Mouse (Mus musculus) left cerebral cortex, postnatal 14 days (tissue): ENCODE measurements around the gene Tmem156. TPM values are rescaled to one million over a fixed set of nuclear protein-coding genes. Genes with fewer than 3 reads are reported as not detected.

Source experiments
- DNase-seq, 2 experiments: peaks; one replicate each; pipeline ENCODE4 v3.0.0; 2021 to 2022; ENCODE audit warnings: low spot score in 2 of 2, mixed read lengths in 1 of 2
- intact Hi-C: fragments of 180-260 bp; cut with DNase I; formaldehyde crosslinking; loops from one replicate; pipeline ENCODE4 v1.15.1; 2025
- total RNA-seq, 2 experiments: library from RNA; stranded (reverse); gene quantifications; 2 replicates each; pipeline ENCODE4 v1.2.3; 2021

Gene Tmem156
- total RNA-seq, 2 experiments from 2014 or later = 0.61 to 0.62 TPM

DNA sequence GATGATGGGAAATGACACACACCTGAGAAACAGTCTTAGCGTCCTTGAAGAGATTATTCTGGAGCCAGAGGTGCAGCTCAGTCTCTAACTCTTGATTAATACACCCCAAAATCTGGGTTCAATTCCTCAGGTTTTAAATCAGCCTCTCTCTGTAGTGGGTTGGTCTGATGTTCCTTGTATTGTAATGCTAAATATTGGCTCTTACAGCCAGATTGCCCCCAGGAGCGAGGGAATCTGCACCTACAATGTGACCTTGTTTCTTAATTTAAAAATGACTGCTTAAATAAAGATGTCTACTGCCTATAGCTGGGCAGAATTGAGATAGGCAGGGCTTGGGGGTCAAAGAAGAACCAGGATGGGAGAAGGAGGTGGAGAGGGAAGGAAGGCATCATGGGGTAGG lies 32.1 kb downstream of the Tmem156 start:
- intact Hi-C loops = no loop called here
- DNase-seq = no peak

DNA sequence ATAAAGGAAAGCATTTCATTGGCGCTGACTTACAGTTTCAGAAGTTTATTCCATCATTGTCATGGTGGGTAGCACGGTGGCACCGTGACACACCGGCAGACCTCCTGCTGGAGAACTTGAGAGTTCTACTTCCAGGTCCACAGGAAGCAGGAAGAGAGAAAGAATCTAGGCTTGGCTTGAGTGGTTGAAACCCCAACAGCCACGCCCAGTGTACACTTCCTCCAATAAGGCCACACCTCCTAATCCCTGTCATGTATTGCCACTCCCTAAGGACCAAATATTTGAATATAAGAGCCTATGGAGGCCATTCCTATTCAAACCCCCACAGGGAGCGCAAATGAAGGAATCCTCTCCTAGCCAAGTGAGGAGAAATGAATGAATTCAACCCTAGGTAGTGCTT lies 34.3 kb downstream of the Tmem156 start:
- no peak for DNase-seq
- intact Hi-C loops = no loop called here

DNA sequence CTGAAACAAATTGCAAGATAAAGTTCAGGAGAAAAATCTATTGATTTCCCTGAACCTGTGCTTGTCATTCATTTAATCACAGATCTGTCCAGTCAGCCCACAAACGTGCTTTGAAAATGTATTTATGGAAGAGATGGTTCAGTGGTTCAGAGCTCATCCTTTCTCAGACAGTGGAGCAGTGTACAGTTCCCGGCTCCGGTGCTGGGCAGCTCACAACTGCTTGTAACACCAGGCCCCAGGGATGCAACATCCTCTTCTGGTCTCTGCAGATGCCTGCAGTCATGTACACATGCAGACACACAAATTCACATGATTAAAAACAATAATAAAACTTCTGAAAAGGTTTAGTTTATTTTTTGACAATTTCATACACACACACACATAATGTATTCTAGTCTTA lies 40.4 kb downstream of the Tmem156 start:
- DNase-seq = no peak
- intact Hi-C loops = no loop called here

DNA sequence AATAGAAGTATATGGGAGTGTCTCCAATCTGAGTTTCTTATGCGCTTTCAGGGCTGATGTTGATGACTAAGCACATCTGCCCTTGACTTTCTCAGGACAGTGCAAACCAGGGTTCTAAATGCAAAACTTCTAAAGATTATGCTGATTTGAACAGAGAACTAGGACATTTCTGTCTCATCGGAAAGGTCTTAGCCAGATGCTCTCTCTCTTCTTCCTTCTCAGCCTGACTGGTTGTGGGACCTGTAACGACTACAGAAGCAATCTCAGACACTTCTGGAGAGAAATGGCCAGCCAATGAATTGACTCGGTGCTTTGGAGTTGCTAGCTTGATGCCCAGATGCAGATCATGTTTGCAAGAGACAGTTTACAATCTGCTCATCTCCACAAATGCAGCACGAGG lies 42.1 kb downstream of the Tmem156 start:
- DNase-seq = no peak
- intact Hi-C loops = no loop called here

DNA sequence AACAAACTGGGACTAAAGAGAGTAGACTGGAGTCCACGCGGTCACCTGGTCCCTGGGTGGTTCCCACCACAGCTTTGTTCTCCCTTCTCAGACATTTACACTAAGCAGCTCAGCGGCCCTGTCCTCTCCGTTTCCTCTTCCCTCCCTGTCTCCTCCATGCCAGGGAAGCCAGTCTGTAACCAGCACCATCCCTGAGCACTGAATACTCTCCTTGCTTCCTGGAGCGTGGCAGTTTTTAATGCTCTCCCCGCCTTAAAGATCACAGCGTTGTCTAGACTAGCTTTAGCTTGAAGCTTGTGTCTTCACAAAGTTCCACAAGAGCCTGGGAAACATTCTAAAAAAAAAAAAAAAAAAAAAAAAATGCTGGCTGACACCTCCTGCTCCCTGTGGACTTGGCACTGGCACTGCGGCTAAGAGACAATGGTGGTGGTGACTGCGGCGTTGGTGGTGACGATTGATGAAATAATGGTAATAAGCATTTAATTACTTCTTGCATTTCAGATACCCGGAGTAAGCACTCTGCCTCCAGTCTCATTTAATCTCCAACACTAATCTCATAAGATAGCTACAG lies 44.6 kb downstream of the Tmem156 start:
- no peak for DNase-seq
- intact Hi-C loops = no loop called here

DNA sequence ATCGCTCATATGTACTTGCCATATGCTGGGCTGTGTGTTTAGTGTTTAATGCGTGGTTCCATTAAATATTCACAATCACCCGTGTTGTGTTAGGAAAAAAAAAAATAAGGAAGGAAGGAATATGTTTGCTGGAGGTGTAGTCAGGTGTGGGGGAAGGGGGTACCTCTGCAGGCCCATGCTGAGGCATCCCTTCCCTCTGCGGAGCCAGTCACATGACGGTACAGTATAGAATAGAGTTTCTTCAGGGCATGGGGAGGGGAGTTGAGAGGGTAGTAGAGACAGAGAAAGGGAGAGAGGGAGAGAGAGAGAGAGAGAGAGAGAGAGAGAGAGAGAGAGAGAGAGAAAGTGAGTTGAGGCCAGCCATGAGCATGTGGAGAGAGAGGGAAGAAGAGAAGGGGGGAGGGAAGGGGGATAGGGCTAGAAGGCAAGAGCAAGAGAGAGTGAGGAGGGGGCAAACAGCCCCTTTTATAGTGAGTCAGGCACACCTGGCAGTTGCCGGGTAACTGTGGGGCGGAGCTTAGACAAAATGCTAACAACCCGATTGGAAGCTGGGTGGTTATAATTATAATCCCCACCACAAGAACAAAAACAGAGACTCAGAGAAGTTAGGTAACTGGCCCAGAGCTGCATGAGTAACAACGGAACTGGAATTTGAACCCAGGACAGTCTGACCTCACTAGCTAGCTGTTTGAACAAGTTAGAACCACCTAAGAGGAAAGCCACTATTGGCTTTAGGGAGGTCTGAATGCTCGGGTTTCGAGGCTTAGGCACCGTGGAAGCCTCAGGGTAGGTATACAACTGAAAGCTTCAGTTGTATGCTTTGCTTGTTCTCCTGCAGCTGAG lies 45.3 kb downstream of the Tmem156 start:
- intact Hi-C loops = no loop called here
- no peak for DNase-seq

DNA sequence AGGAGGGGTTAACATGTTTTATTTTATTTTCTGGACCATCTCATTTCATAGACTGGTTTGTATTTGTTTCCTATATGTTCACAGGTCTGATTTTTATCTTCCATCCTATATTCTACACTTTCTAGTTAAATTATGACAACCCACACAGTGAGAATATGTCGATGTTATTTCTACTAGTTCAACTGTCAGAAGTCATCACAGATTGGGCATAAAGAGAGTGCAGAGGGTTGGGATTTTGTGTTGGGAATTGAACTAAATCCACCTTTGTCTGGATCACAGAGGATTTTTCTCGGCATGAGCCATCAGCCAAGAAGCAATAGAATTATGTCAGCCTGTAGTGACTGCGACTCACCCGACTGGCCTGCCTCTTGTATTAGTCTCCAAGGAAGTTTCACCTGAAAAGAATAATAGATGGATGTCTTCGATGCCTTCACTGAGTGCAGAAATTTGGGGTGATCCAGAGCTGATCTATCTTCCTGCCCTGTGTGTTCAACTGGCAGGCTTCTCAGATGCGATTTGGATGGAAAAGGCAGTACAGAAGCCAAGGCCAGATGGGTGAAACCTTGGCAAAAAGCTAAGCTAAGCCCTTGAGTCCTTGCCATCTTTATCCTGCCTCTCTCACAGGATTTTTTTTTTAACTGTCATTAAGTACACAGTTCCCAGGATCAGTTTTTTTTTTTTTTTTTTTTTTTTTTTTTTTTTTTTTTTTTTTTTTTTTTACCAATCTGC lies 46.1 kb downstream of the Tmem156 start:
- intact Hi-C loops = no loop called here
- DNase-seq = no peak

DNA sequence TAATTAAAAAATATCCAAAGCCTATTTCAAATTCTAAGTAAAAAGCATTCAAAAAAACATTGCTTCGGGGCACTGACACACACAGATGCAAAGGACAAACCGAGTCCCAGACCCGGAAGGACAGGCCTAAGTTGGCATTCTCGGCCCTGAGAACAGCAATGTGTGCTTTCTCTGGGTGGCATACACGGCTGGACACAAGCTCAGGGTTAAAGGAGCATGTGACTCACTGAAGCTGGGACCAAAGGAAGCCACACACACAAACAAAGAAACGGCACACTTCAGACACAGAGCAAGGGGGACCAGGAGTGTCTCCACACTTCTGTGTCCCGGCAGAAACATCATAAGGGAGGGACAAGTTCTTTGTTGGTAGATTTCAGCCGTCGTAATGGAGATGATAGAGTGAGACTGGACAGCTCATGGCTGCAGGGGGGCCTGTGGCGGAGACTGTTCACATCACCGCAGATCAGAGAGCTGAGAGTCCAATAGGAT lies 48.5 kb downstream of the Tmem156 start:
- no peak for DNase-seq
- intact Hi-C loops = no loop called here

DNA sequence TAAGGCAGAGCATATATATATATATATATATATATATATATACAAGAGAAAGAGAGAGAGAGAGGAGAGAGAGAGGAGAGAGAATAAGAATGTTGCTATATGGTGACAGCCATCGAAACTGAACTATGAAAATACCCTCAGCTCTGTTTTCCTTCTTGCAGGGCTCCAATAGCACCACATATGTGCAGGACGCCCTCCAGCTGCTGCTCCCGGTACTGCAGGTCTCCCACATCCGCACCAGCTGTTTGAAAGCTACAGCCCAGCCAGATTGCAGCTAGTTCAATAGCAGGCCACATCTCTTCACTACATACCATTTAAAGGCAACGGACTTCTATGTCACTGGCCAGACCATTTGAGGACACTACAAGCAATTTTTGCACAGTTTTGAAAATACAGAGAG lies 51.5 kb downstream of the Tmem156 start:
- intact Hi-C loops = no loop called here
- peak in 1 of 2 experiments; percentile 43 for DNase-seq

DNA sequence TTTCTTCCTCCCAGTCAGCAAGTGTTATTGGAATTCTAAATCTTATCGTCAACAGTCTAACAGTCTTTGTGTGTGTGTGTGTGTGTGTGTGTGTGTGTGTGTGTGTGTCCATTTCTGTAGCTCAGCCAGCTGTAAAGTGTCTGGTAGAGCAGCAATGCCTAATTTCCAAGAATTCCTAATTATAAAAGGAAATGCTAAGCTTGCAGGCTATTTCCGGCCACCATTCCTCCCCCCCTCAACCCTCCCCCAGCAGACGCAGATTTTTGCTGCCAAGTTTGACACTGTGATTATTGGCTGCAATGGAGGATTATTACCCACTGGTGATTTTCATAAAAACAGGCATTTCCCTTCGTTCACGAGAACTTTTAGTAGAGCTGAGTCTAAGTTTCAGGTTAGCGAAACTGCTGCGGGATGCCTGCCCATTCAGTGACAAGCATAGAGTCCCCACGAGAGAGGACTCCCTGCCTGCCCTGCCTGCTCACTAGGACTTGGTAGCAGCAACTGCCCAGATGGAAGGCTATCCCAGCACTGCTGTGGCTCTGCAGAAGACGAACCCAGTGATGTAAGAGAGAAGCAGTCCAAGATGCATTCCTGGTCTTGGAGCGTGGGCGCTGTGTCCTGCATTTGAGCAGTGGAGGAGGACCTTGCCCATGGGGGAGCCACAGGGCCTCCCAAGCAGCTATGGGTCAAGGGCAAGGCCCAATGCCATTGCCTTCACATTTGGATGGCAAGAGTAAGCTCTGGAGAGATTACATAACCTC lies 52.9 kb downstream of the Tmem156 start:
- no peak for DNase-seq
- intact Hi-C loops = no loop called here

DNA sequence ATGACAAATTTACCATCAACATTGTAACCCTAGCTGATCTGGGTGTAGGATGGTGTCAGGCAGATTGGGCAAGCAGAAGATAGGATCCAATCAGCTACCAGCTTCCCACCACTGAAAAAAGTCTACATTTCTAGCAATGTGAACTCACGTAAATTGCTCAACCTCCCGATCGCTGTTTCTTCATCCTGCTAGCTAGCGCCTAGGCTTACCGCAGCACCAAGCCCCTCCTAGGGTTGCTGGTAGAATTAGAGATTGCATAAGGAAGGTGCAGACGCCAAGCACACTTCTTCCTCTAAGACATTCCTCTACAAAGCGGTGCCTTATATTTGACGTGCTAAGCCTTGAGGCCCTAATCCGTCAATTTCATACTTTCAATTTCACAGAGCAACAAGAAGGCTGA lies 53.6 kb downstream of the Tmem156 start:
- intact Hi-C loops = no loop called here
- DNase-seq = no peak

DNA sequence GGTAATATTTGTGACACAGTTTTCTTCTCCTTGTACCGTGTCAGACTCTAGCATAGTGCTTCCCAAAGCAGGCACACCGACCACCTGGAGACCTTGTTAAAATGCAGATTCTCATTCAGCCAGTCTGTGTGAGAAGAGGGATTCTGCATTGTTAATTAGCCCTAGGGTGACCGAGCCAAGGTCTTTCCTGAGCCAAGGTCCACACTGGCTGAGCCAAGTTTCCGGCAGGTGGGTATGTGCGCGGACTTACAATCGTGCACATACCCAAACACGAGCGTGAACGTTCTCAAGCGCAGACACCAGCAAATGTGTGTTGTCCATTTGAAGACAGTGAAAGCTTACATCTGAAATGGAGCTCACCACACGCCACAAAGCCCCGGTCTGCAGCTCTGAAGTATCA lies 55.3 kb downstream of the Tmem156 start:
- intact Hi-C loops = no loop called here

DNA sequence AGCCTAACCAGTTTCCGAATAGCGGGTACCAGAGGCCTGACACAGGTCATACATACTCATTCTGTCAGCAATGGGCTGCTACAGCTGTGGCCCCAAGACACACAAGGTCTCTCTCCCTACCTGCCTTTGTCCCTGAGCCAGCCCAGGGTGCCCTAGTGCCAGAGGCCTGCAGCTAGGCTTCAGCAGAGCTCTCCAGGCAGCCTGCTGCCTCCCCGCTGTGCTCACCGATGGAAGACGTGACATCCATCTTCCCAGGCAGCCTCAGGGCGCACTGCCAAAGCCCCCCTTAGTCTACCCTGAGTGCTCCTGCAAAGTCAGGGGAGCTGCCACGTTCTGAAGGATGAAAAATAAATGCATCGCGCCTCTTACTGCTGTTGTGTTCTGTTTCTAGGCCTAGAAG lies 63.9 kb downstream of the Tmem156 start:
- intact Hi-C loops = no loop called here
- no peak for DNase-seq

More for the DNA sequence above, 55.3 kb downstream of the Tmem156 start:
- DNase-seq = peak; percentile 23 to 38

DNA sequence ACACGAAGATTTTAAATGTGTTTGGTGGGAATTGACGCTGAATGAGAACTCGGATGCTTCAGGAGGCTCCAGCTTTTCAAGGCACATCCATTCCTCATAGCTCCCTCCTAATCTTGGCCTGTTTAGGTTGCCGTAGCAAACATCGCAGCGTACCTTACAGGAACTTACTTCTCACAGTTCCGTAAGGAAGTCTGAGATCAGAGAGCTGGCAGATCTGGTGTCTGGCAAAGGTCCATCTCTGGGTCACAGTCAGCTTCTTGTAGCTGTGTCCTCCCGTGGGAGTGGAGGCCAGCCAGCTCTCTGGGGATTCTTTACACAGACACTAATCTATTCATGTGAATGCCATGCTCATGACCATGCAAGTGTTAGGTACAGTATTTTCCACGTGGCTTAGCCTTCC lies 65.2 kb downstream of the Tmem156 start:
- peak; percentile 15 to 17 for DNase-seq

DNA sequence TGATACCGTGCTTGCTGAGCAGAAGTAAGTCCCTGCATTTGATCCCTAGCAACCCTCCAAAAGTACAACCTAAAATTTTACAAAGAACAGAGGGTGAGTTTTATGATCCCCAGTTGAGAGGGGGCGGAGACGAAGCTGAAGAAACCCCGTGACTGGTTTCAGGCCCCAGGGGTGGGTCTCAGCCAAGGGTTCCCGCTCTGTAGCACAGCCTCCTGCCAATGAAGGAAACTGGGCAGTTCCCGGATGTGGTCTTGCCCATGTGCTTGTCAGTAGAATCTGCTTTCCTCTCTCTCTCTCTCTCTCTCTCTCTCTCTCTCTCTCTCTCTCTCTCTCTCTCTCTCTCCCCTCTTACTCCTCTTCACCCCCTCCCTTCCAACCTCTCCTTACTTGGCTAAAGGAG lies 66.0 kb downstream of the Tmem156 start:
- intact Hi-C loops = no loop called here
- DNase-seq = no peak

More for the DNA sequence above, 65.2 kb downstream of the Tmem156 start:
- intact Hi-C loops = no loop called here

DNA sequence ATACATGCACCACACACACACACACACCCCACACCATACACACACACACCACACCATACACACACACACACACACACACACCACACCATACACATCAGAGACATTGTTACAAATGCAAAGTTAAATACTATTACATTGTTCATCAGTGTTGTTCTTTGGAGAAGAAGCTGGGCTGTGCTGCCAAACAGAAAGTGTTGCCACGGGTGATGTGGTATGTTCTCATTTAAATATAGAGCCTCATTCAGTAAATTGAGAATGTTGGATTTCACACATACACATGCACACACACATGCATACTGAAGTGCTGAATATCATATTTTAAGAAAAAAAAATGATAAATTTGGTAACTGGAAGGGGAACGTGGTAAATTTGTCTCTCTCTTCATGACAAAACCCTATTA lies 67.3 kb downstream of the Tmem156 start:
- peak in 1 of 2 experiments; percentile 79 for DNase-seq
- intact Hi-C loops = no loop called here

DNA sequence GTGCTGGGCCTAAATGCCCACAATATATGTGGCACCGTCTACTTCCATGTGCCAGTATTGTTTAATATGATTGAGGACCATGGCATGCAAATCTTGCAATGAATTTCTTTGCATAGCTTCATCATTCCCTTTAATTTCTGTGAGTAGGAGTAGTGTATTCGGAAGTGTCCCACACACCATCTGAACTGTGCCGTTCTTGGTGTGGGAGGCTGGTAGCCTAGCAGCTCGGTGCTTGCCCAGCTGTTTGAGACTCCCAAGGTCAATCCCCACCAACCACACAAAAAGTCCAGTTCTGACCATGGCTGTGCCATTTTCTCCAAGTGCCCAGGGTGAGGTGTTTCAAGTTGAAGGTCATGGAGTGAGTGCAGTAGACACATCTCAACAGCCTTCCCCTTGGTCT lies 69.9 kb downstream of the Tmem156 start:
- peak; percentile 19 to 35 for DNase-seq
- intact Hi-C loops = no loop called here

DNA sequence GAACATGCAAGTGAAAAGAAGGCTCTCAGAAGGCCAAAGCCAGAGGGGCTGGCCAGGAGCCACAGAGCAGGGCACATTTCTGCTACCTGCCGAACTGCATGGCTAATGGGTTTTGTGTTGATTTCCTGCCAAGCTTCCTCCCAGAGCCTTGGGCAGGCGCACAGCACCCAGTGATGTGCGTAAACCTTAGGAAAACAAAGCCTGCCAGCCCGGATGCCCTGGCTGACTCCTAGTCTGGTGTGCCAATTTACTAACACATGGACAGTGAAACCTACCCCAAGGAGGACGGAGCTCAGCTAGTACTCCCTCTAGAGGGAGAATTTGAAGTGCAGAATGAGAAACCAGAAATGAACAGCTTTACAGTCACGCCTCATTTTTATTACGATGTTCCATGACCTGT lies 72.1 kb downstream of the Tmem156 start:
- intact Hi-C loops = loop anchor here (5.0 kb wide), 1 partner anchor 112 kb away; no protein-coding TSS in a partner anchor
- peak; percentile 13 to 21 for DNase-seq

DNA sequence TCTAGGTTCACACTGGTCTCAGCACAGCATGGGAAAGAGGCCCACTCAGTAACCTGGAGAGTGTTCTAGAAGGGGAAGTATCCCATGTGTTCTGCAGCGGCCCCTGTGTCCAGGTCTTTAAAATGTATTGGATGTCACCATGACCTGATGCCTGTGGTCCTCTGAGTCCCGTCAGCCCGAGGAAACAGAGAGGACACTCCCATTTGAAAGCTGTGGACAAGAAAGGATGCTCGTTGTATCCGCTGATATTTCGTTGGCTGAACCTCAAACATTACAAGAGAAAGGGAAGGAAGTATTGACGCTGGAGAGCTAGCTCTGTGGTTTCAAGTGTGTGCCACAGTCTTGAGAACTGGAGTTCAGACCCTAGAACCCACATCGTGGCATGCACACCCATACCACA lies 72.8 kb downstream of the Tmem156 start:
- DNase-seq = no peak
- intact Hi-C loops = loop anchor here (5.0 kb wide), 1 partner anchor 113 kb away; no protein-coding TSS in a partner anchor
